Mouse (Mus musculus): ENCODE results near the gene Arl14.

The Arl14 gene

GRCm38 (mm10) chr3:69221806-69222501, at the start of gene Arl14:
Arl14 (plus strand) TSS chr3:69222419.
- DNase-seq (ENCODE audit: low spot score in 2 of 2): no peak

- DNase-seq (ENCODE audit: low spot score in 2 of 2): no peak
Observed at GRCm38 (mm10) chr3:69175229-69175628, 47.0 kb upstream of the Arl14 start.

- DNase-seq (ENCODE audit: low spot score in 2 of 2): no peak
Observed at GRCm38 (mm10) chr3:69177168-69177797, 44.9 kb upstream of the Arl14 start.

- no peak for DNase-seq (ENCODE audit: low spot score in 2 of 2)
Observed at GRCm38 (mm10) chr3:69177914-69178313, 44.3 kb upstream of the Arl14 start.

GRCm38 (mm10) chr3:69178365-69179004, 43.7 kb upstream of the Arl14 start:
- DNase-seq (ENCODE audit: low spot score in 2 of 2): no peak

GRCm38 (mm10) chr3:69181531-69181930, 40.7 kb upstream of the Arl14 start:
- DNase-seq (ENCODE audit: low spot score in 2 of 2): no peak

- no peak for DNase-seq (ENCODE audit: low spot score in 2 of 2)
Observed at GRCm38 (mm10) chr3:69182225-69182624, 40.0 kb upstream of the Arl14 start.

GRCm38 (mm10) chr3:69185244-69185643, 37.0 kb upstream of the Arl14 start:
- no peak for DNase-seq (ENCODE audit: low spot score in 2 of 2)

GRCm38 (mm10) chr3:69186031-69186430, 36.2 kb upstream of the Arl14 start:
- DNase-seq (ENCODE audit: low spot score in 2 of 2): no peak

- DNase-seq (ENCODE audit: low spot score in 2 of 2): no peak
Observed at GRCm38 (mm10) chr3:69186643-69187042, 35.6 kb upstream of the Arl14 start.

GRCm38 (mm10) chr3:69192995-69193394, 29.2 kb upstream of the Arl14 start:
- DNase-seq (ENCODE audit: low spot score in 2 of 2): no peak

- DNase-seq (ENCODE audit: low spot score in 2 of 2): no peak
Observed at GRCm38 (mm10) chr3:69194496-69194895, 27.7 kb upstream of the Arl14 start.

- DNase-seq (ENCODE audit: low spot score in 2 of 2): no peak
Observed at GRCm38 (mm10) chr3:69195251-69195650, 27.0 kb upstream of the Arl14 start.

- DNase-seq (ENCODE audit: low spot score in 2 of 2): no peak
Observed at GRCm38 (mm10) chr3:69198098-69198497, 24.1 kb upstream of the Arl14 start.

GRCm38 (mm10) chr3:69200251-69200650, 22.0 kb upstream of the Arl14 start:
- DNase-seq (ENCODE audit: low spot score in 2 of 2): no peak

GRCm38 (mm10) chr3:69201206-69201605, 21.0 kb upstream of the Arl14 start:
- DNase-seq (ENCODE audit: low spot score in 2 of 2): no peak

- DNase-seq (ENCODE audit: low spot score in 2 of 2): no peak
Observed at GRCm38 (mm10) chr3:69202876-69203275, 19.3 kb upstream of the Arl14 start.

GRCm38 (mm10) chr3:69205266-69206054, 16.8 kb upstream of the Arl14 start:
- no peak for DNase-seq (ENCODE audit: low spot score in 2 of 2)

- DNase-seq (ENCODE audit: low spot score in 2 of 2): no peak
Observed at GRCm38 (mm10) chr3:69206193-69206893, 15.9 kb upstream of the Arl14 start.

- no peak for DNase-seq (ENCODE audit: low spot score in 2 of 2)
Observed at GRCm38 (mm10) chr3:69208441-69209309, 13.5 kb upstream of the Arl14 start.

- no peak for DNase-seq (ENCODE audit: low spot score in 2 of 2)
Observed at GRCm38 (mm10) chr3:69212246-69212645, 10.0 kb upstream of the Arl14 start.
